Mouse (Mus musculus): ENCODE results near the gene Lrrc10. TPM values are rescaled to one million over a fixed set of nuclear protein-coding genes. Genes with fewer than 3 reads are reported as not detected.

Gene Lrrc10
- total and polyA plus RNA-seq, 3 experiments, result 0.18 TPM; not detected in 2

DNA sequence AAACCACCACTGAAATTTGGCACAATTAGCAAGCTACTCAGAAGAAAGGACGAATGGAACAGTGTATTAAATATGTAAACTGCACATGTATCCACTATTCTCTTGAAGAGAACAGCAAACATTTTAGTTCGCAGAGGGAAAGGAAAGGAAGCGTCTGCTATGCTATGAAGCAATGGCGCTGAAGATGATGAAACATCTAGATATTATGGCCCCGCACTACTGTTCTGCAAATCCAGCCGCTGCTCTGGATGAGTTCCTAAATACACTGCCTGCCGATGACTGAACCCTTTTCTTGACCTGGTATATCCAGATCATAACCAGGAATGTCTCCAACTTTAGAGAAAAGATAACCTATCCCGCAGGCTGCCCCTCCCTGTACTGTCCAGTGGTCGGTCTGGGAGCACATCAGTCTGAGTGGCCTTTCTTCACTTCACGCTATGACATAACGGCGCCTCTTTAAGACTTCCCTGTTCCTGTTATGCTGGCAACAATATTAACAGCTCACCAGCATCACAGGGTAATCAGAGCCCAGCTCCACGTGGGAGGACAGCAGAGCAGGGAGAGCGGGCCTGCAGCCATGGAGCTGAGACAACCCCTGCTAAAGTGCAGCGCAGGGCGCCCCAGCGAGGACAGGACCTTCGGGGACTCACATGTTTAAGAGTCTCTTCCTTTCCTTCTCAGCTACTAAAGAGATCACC is 27.2 kb downstream of the Lrrc10 start:
- no peaks in the 10 kb centered on the region for H3K27me3 ChIP-seq (ENCODE audit: control insufficient read depth in 1 of 2, insufficient read depth in 2 of 2, low read length in 2 of 2)
- no peak overlapping the region for H3K4me3 ChIP-seq (ENCODE audit: control insufficient read depth in 1 of 2, insufficient read depth in 1 of 2, low read depth in 2 of 2, low read length in 2 of 2)
- H3K9me3 ChIP-seq (replicated peaks; ENCODE audit: insufficient read depth, low read length), result no peaks in the 10 kb centered on the region
- no peaks in the 10 kb centered on the region for H3K79me2 ChIP-seq (ENCODE audit: control insufficient read depth, insufficient read depth, low read length, poor library complexity)
- H3K4me1 ChIP-seq (ENCODE audit: control insufficient read depth in 1 of 2, insufficient read depth in 2 of 2, low read length in 2 of 2), result peaks cover 0 to 6% of the 10 kb centered on the region in 2 experiments; a peak in 2 of 4 replicates
- DNase-seq (ENCODE audit: low read depth, low spot score), result no peak
- H3K36me3 ChIP-seq (ENCODE audit: control insufficient read depth in 1 of 2, insufficient read depth in 2 of 2, low read length in 2 of 2), result peaks cover 4 to 6% of the 10 kb centered on the region in 2 experiments; a peak in 3 of 4 replicates
- TF ChIP-seq CTCF (IDR thresholded peaks at IDR 0.05 in 2 of 3, conservative IDR thresholded peaks at IDR 0.05 in 1 of 3; ENCODE audit: control insufficient read depth in 1 of 3, insufficient read depth in 1 of 3, low read depth in 2 of 3, low read length in 3 of 3, poor library complexity in 1 of 3, severe bottlenecking in 1 of 3) (no peak), SMC3 (IDR thresholded peaks at IDR 0.05; ENCODE audit: low read depth, low read length) (no peak), SIN3A (IDR thresholded peaks at IDR 0.05; ENCODE audit: low read length) (no peak), UBTF (IDR thresholded peaks at IDR 0.05; ENCODE audit: borderline replicate concordance, insufficient read depth, low read depth, low read length) (no peak), ZMIZ1 (IDR thresholded peaks at IDR 0.05; ENCODE audit: low read depth, low read length) (no peak), NRF1 (IDR thresholded peaks at IDR 0.05; ENCODE audit: insufficient read depth, low read depth, low read length, poor library complexity, severe bottlenecking) (no peak)
- H3K27ac ChIP-seq (ENCODE audit: control insufficient read depth, low read depth, low read length), result no peak overlapping the region
- no peak overlapping the region for H3K9ac ChIP-seq (ENCODE audit: control insufficient read depth, low read depth, low read length, poor library complexity, severe bottlenecking)

DNA sequence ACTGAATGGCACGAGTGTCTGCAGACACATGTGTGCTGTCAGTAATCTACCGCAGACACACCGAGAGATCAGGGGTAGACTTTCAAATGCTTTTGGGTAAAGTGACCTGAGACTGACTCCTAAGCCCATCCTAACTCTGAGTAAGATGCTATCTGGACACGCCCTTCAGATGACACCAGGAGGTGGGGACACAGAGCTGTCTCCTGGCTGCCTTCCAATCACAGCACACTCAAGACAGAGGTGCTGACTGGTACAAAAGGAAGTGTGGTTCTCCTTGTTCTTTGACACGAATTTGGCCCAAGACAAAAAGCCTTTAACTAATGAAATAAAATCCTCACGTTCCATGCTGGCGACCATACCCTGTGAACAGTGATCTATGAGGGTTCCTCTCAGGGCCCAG is 28.0 kb downstream of the Lrrc10 start:
- Histone ChIP-seq H3K4me1 (ENCODE audit: control insufficient read depth in 1 of 2, insufficient read depth in 2 of 2, low read length in 2 of 2) (peaks cover 0 to 6% of the 10 kb centered on the region in 2 experiments; a peak in 2 of 4 replicates), H3K36me3 (ENCODE audit: control insufficient read depth in 1 of 2, insufficient read depth in 2 of 2, low read length in 2 of 2) (peaks cover 4 to 6% of the 10 kb centered on the region in 2 experiments; a peak in 3 of 4 replicates), H3K9ac (ENCODE audit: control insufficient read depth, low read depth, low read length, poor library complexity, severe bottlenecking) (no peak overlapping the region), H3K27ac (ENCODE audit: control insufficient read depth, low read depth, low read length) (no peak overlapping the region), H3K4me3 (ENCODE audit: control insufficient read depth in 1 of 2, insufficient read depth in 1 of 2, low read depth in 2 of 2, low read length in 2 of 2) (no peak overlapping the region), H3K9me3 (replicated peaks; ENCODE audit: insufficient read depth, low read length) (no peaks in the 10 kb centered on the region), H3K27me3 (ENCODE audit: control insufficient read depth in 1 of 2, insufficient read depth in 2 of 2, low read length in 2 of 2) (no peaks in the 10 kb centered on the region), H3K79me2 (ENCODE audit: control insufficient read depth, insufficient read depth, low read length, poor library complexity) (no peaks in the 10 kb centered on the region)
- peak; percentile 65 for DNase-seq (ENCODE audit: low read depth, low spot score)
- no peak for TF ChIP-seq BHLHE40 (IDR thresholded peaks at IDR 0.05; ENCODE audit: borderline replicate concordance, low read depth, low read length)
- no peak for TF ChIP-seq TBP (IDR thresholded peaks at IDR 0.05; ENCODE audit: low read depth, low read length)
- TF ChIP-seq GABPA (IDR thresholded peaks at IDR 0.05; ENCODE audit: low read depth, low read length), result no peak
- TF ChIP-seq ZKSCAN1 (IDR thresholded peaks at IDR 0.05; ENCODE audit: low read depth, low read length), result no peak
- TF ChIP-seq MXI1 (IDR thresholded peaks at IDR 0.05; ENCODE audit: low read depth, low read length), result no peak
- TF ChIP-seq MYC (IDR thresholded peaks at IDR 0.05; ENCODE audit: low read depth, low read length), result no peak
- no peak for TF ChIP-seq POLR2AphosphoS2 (IDR thresholded peaks at IDR 0.05; ENCODE audit: low read length)

DNA sequence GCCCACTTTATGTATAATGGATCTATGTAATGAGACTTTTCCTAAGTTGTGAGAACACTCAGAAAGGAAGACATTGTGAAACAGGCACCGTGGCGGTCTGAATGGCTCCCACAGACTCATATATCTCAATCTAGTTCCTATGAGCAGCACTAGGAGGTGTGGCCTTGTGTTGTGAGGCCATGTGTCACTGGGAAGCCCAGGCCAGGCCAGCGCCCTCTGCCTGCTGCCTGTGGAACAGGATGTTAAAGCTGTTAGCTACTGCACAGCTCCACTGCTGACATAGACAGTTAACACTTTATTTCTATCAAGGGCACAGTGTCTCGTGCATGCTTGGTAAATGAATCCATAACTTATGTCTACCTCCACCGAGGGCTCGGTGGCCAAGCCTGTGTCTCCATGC is 33.1 kb downstream of the Lrrc10 start:
- Histone ChIP-seq H3K27me3 (ENCODE audit: control insufficient read depth in 1 of 2, insufficient read depth in 2 of 2, low read length in 2 of 2) (no peaks in the 10 kb centered on the region), H3K27ac (ENCODE audit: control insufficient read depth, low read depth, low read length) (no peak overlapping the region)
- peak; percentile 75 for DNase-seq (ENCODE audit: low read depth, low spot score)
- peak; percentile 68 for TF ChIP-seq SIN3A (IDR thresholded peaks at IDR 0.05; ENCODE audit: low read length)
- TF ChIP-seq ZMIZ1 (IDR thresholded peaks at IDR 0.05; ENCODE audit: low read depth, low read length), result no peak
- TF ChIP-seq POLR2A (IDR thresholded peaks at IDR 0.05; ENCODE audit: control insufficient read depth in 1 of 2, insufficient read depth in 1 of 2, low read depth in 1 of 2, low read length in 2 of 2, poor library complexity in 1 of 2), result no peak
- TF ChIP-seq USF1 (IDR thresholded peaks at IDR 0.05; ENCODE audit: low read depth, low read length), result peak; percentile 41; the same call in 1 of the 2 replicates
- TF ChIP-seq RCOR1 (IDR thresholded peaks at IDR 0.05; ENCODE audit: low read depth, low read length), result no peak
- TF ChIP-seq TAL1 (IDR thresholded peaks at IDR 0.05; ENCODE audit: low read length), result no peak
- TF ChIP-seq ELF1 (IDR thresholded peaks at IDR 0.05; ENCODE audit: low read depth, low read length), result no peak
- no peak for TF ChIP-seq JUND (IDR thresholded peaks at IDR 0.05; ENCODE audit: low read depth, low read length)
- peak; percentile 77 for TF ChIP-seq MAX (IDR thresholded peaks at IDR 0.05; ENCODE audit: low read length)
- TF ChIP-seq GATA1 (IDR thresholded peaks at IDR 0.05; ENCODE audit: low read depth, low read length), result no peak
- TF ChIP-seq GABPA (IDR thresholded peaks at IDR 0.05; ENCODE audit: low read depth, low read length), result no peak
- TF ChIP-seq POLR2AphosphoS5 (IDR thresholded peaks at IDR 0.05; ENCODE audit: borderline replicate concordance, low read depth, low read length), result no peak
- no peak for TF ChIP-seq NELFE (IDR thresholded peaks at IDR 0.05; ENCODE audit: low read depth, low read length)
- TF ChIP-seq SMC3 (IDR thresholded peaks at IDR 0.05; ENCODE audit: low read depth, low read length), result peak; percentile 42
- TF ChIP-seq E2F4 (IDR thresholded peaks at IDR 0.05; ENCODE audit: borderline replicate concordance, low read depth, low read length), result no peak
- TF ChIP-seq CTCF (IDR thresholded peaks at IDR 0.05 in 2 of 3, conservative IDR thresholded peaks at IDR 0.05 in 1 of 3; ENCODE audit: control insufficient read depth in 1 of 3, insufficient read depth in 1 of 3, low read depth in 2 of 3, low read length in 3 of 3, poor library complexity in 1 of 3, severe bottlenecking in 1 of 3), result peak; percentile 79 to 84 (median 81)
- TF ChIP-seq MXI1 (IDR thresholded peaks at IDR 0.05; ENCODE audit: low read depth, low read length), result peak; percentile 87

More for the DNA sequence above, 33.1 kb downstream of the Lrrc10 start:
- Histone ChIP-seq H3K9me3 (replicated peaks; ENCODE audit: insufficient read depth, low read length) (no peaks in the 10 kb centered on the region), H3K36me3 (ENCODE audit: control insufficient read depth in 1 of 2, insufficient read depth in 2 of 2, low read length in 2 of 2) (peaks cover 3 to 7% of the 10 kb centered on the region in 2 experiments), H3K9ac (ENCODE audit: control insufficient read depth, low read depth, low read length, poor library complexity, severe bottlenecking) (no peak overlapping the region), H3K4me1 (ENCODE audit: control insufficient read depth in 1 of 2, insufficient read depth in 2 of 2, low read length in 2 of 2) (peaks cover 0 to 6% of the 10 kb centered on the region in 2 experiments; a peak in 2 of 4 replicates), H3K4me3 (ENCODE audit: control insufficient read depth in 1 of 2, insufficient read depth in 1 of 2, low read depth in 2 of 2, low read length in 2 of 2) (no peak overlapping the region), H3K79me2 (ENCODE audit: control insufficient read depth, insufficient read depth, low read length, poor library complexity) (no peaks in the 10 kb centered on the region)

Measured in MEL (cell line).